Mouse (Mus musculus): ENCODE results near the gene Aqp2.

The Aqp2 gene

GRCm38 (mm10) chr15:99578802-99579485 lies at the start of gene Aqp2:
TSS of gene Aqp2 (plus strand) at chr15:99579055.
- no peak for DNase-seq (ENCODE audit: low read depth, low spot score)

- DNase-seq (ENCODE audit: low read depth, low spot score) = peak; percentile 44
These were observed 47.7 kb upstream of the Aqp2 start for GRCm38 (mm10) chr15:99531146-99531545.

- no peak for DNase-seq (ENCODE audit: low read depth, low spot score)
These were observed 46.8 kb upstream of the Aqp2 start for GRCm38 (mm10) chr15:99532023-99532422.

- no peak for DNase-seq (ENCODE audit: low read depth, low spot score)
These were observed 41.7 kb upstream of the Aqp2 start for GRCm38 (mm10) chr15:99536889-99537862.

- no peak for DNase-seq (ENCODE audit: low read depth, low spot score)
These were observed 39.0 kb upstream of the Aqp2 start for GRCm38 (mm10) chr15:99539891-99540290.

- peak; percentile 45 for DNase-seq (ENCODE audit: low read depth, low spot score)
These were observed 34.8 kb upstream of the Aqp2 start for GRCm38 (mm10) chr15:99544047-99544446.

- no peak for DNase-seq (ENCODE audit: low read depth, low spot score)
These were observed 32.3 kb upstream of the Aqp2 start for GRCm38 (mm10) chr15:99546596-99546995.

GRCm38 (mm10) chr15:99547732-99548131 lies 31.1 kb upstream of the Aqp2 start:
- no peak for DNase-seq (ENCODE audit: low read depth, low spot score)

GRCm38 (mm10) chr15:99549901-99550300 lies 29.0 kb upstream of the Aqp2 start:
- peak; percentile 71 for DNase-seq (ENCODE audit: low read depth, low spot score)

GRCm38 (mm10) chr15:99553767-99554166 lies 25.1 kb upstream of the Aqp2 start:
- peak; percentile 33 for DNase-seq (ENCODE audit: low read depth, low spot score)

GRCm38 (mm10) chr15:99558947-99559346 lies 19.9 kb upstream of the Aqp2 start:
- no peak for DNase-seq (ENCODE audit: low read depth, low spot score)

GRCm38 (mm10) chr15:99560246-99560645 lies 18.6 kb upstream of the Aqp2 start:
- DNase-seq (ENCODE audit: low read depth, low spot score) = no peak

GRCm38 (mm10) chr15:99567371-99567770 lies 11.5 kb upstream of the Aqp2 start:
- DNase-seq (ENCODE audit: low read depth, low spot score) = no peak

GRCm38 (mm10) chr15:99568682-99569081 lies 10.2 kb upstream of the Aqp2 start:
- peak; percentile 57 for DNase-seq (ENCODE audit: low read depth, low spot score)

GRCm38 (mm10) chr15:99569123-99569522 lies 9.7 kb upstream of the Aqp2 start:
- DNase-seq (ENCODE audit: low read depth, low spot score) = no peak

GRCm38 (mm10) chr15:99583463-99584344 lies 4.8 kb downstream of the Aqp2 start:
- DNase-seq (ENCODE audit: low read depth, low spot score) = peak; percentile 76

GRCm38 (mm10) chr15:99584407-99585202 lies 5.8 kb downstream of the Aqp2 start:
- peak; percentile 76 for DNase-seq (ENCODE audit: low read depth, low spot score)

- no peak for DNase-seq (ENCODE audit: low read depth, low spot score)
These were observed 6.9 kb downstream of the Aqp2 start for GRCm38 (mm10) chr15:99585741-99586140.

GRCm38 (mm10) chr15:99586525-99586924 lies 7.7 kb downstream of the Aqp2 start:
- DNase-seq (ENCODE audit: low read depth, low spot score) = no peak

- DNase-seq (ENCODE audit: low read depth, low spot score) = no peak
These were observed 10.4 kb downstream of the Aqp2 start for GRCm38 (mm10) chr15:99589237-99589636.

- DNase-seq (ENCODE audit: low read depth, low spot score) = no peak
These were observed 10.8 kb downstream of the Aqp2 start for GRCm38 (mm10) chr15:99589704-99590103.

Measured in ZHBTc4 (cell line).